Mouse (Mus musculus): ENCODE data around the gene Sprr2b. TPM values are rescaled to one million over a fixed set of nuclear protein-coding genes. Genes with fewer than 3 reads are reported as not detected.

Gene Sprr2b
- polyA plus RNA-seq, 1 experiment from 2014 or later = not detected

DNA sequence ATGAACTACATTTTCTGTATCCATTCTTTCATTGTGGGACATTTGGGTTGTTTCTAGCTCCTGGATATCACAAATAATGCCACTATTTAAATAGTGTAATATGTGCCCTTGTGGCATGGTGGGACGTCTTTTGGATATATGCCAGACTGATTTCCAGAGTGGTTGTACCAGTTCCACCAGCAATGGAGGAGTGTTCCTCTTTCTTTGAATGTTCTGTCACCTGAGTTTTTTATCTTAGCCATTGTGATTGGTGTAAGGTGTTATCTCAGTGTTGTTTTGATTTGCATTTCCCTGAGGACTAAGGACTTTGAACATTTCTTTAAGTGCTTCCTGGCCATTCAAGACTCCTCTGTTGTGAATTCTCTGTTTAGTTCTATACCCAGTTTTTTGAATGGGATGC is 19.9 kb downstream of the Sprr2b start:
- Histone ChIP-seq H3K27me3 (replicated peaks; ENCODE audit: control insufficient read depth, insufficient read depth, low read length) (no peaks in the 10 kb centered on the region), H3K4me3 (replicated peaks; ENCODE audit: low read length) (no peak overlapping the region), H3K36me3 (ENCODE audit: control insufficient read depth, insufficient read depth) (no peaks in the 10 kb centered on the region), H3K27ac (ENCODE audit: low read length) (no peak overlapping the region), H3K9me3 (ENCODE audit: control insufficient read depth, low read length) (no peaks in the 10 kb centered on the region), H3K9ac (replicated peaks; ENCODE audit: low read depth, low read length) (no peak overlapping the region), H3K4me2 (ENCODE audit: low read length) (no peak overlapping the region), H3K4me1 (replicated peaks; ENCODE audit: control insufficient read depth, insufficient read depth, low read length) (no peaks in the 10 kb centered on the region)
- WGBS = 81% methylated on average over 1 of the region's 1 CpGs
- ATAC-seq = no peak

DNA sequence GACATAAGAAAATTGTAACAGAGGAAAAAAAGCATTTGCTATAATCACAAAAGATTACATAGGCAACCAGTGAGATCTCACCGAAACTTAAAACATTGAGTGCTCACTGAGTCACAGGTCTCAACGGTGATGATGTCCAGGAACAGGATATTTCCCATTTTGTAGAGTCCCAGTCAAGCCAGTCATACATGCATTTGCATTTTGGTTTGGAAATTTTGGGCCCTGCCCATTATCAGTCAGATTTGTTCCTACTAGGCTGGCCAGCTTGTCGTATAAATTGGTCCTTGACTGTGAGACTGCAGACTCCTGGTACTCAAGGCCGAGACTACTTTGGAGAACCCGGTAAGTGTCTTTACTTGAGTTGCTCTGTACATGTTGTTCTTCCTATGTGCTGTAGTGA is 22.4 kb downstream of the Sprr2b start, which contains the start of gene Sprr2d:
Gene Sprr2d, plus strand, starts transcription at position 301 of the 400 bp plus-strand sequence.
- Histone ChIP-seq H3K4me3 (replicated peaks; ENCODE audit: low read length) (no peak within 1 kb of the TSS), H3K36me3 (ENCODE audit: control insufficient read depth, insufficient read depth) (no peaks in the 10 kb centered on the region), H3K27me3 (replicated peaks; ENCODE audit: control insufficient read depth, insufficient read depth, low read length) (no peaks in the 10 kb centered on the region), H3K9ac (replicated peaks; ENCODE audit: low read depth, low read length) (no peak within 1 kb of the TSS), H3K4me1 (replicated peaks; ENCODE audit: control insufficient read depth, insufficient read depth, low read length) (no peaks in the 10 kb centered on the region), H3K4me2 (ENCODE audit: low read length) (no peak within 1 kb of the TSS), H3K9me3 (ENCODE audit: control insufficient read depth, low read length) (no peaks in the 10 kb centered on the region), H3K27ac (ENCODE audit: low read length) (no peak within 1 kb of the TSS)
- WGBS = 92% methylated on average over 5 of the region's 5 CpGs
- no peak for ATAC-seq

- H3K4me3 ChIP-seq (replicated peaks; ENCODE audit: low read length) = no peak within 1 kb of the TSS
- no peaks in the 10 kb centered on the region for H3K36me3 ChIP-seq (ENCODE audit: control insufficient read depth, insufficient read depth)
- no peak within 1 kb of the TSS for H3K4me2 ChIP-seq (ENCODE audit: low read length)
- H3K4me1 ChIP-seq (replicated peaks; ENCODE audit: control insufficient read depth, insufficient read depth, low read length) = no peaks in the 10 kb centered on the region
- H3K27me3 ChIP-seq (replicated peaks; ENCODE audit: control insufficient read depth, insufficient read depth, low read length) = no peaks in the 10 kb centered on the region
- WGBS = 88% methylated on average over 2 of the region's 2 CpGs
- no peak within 1 kb of the TSS for H3K9ac ChIP-seq (replicated peaks; ENCODE audit: low read depth, low read length)
- H3K9me3 ChIP-seq (ENCODE audit: control insufficient read depth, low read length) = no peaks in the 10 kb centered on the region
- no peak within 1 kb of the TSS for H3K27ac ChIP-seq (ENCODE audit: low read length)
- no peak for ATAC-seq
Observed at GRCm38 (mm10) chr3:92351843-92352242, 35.4 kb downstream of the Sprr2b start, which contains the start of gene Sprr2e. Gene Sprr2e, plus strand, starts transcription at chr3:92352143.

DNA sequence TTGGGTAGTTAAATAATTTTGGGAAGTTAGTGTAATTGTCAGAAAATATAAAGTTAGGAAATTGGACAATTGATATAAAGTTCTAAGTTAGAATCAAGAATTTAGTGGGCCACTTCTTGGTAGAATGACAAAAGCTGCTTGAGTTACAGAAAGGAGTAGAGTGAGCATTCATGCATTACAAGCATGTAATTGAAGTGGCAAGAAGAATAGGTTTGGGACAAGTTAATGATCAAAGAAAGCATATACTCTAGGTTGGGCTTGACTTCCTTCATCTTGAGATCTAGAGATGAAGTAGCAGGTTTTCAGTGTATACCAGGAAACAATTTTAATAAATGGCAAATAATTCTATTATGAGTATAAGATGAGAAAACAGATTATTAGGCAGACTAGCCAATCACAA is 45.2 kb downstream of the Sprr2b start:
- H3K27ac ChIP-seq (ENCODE audit: low read length) = no peak overlapping the region

GRCm38 (mm10) chr3:92364887-92365286 is 48.5 kb downstream of the Sprr2b start, which contains the start of gene Sprr2f:
Gene Sprr2f, plus strand, starts transcription at chr3:92365187.
- Histone ChIP-seq H3K27ac (ENCODE audit: low read length) (no peak within 1 kb of the TSS), H3K9ac (replicated peaks; ENCODE audit: low read depth, low read length) (no peak within 1 kb of the TSS), H3K4me3 (replicated peaks; ENCODE audit: low read length) (no peak within 1 kb of the TSS), H3K4me2 (ENCODE audit: low read length) (no peak within 1 kb of the TSS), H3K36me3 (ENCODE audit: control insufficient read depth, insufficient read depth) (no peaks in the 10 kb centered on the region), H3K27me3 (replicated peaks; ENCODE audit: control insufficient read depth, insufficient read depth, low read length) (no peaks in the 10 kb centered on the region), H3K4me1 (replicated peaks; ENCODE audit: control insufficient read depth, insufficient read depth, low read length) (no peaks in the 10 kb centered on the region), H3K9me3 (ENCODE audit: control insufficient read depth, low read length) (no peaks in the 10 kb centered on the region)
- no peak for ATAC-seq
- 75% methylated on average over 3 of the region's 3 CpGs for WGBS

More for the DNA sequence above, 45.2 kb downstream of the Sprr2b start:
- Histone ChIP-seq H3K4me2 (ENCODE audit: low read length) (no peak overlapping the region), H3K4me3 (replicated peaks; ENCODE audit: low read length) (no peak overlapping the region), H3K27me3 (replicated peaks; ENCODE audit: control insufficient read depth, insufficient read depth, low read length) (no peaks in the 10 kb centered on the region), H3K9ac (replicated peaks; ENCODE audit: low read depth, low read length) (no peak overlapping the region), H3K36me3 (ENCODE audit: control insufficient read depth, insufficient read depth) (no peaks in the 10 kb centered on the region), H3K9me3 (ENCODE audit: control insufficient read depth, low read length) (no peaks in the 10 kb centered on the region), H3K4me1 (replicated peaks; ENCODE audit: control insufficient read depth, insufficient read depth, low read length) (no peaks in the 10 kb centered on the region)
- ATAC-seq = no peak

Other genes starting within 250 kb of the Sprr2b start
- 2.3 and 2.7 TPM in 2 replicates for gene Lor, start 233.5 kb upstream of the Sprr2b start, polyA plus RNA-seq (2015; fragmentation: Nextera tagmentation; extraction: Ambion mirVana)
- gene Prr9, start 192.7 kb upstream of the Sprr2b start, polyA plus RNA-seq (2015; fragmentation: Nextera tagmentation; extraction: Ambion mirVana) = not detected in 2 replicates
- gene Lelp1, start 173.9 kb upstream of the Sprr2b start, polyA plus RNA-seq (2015; fragmentation: Nextera tagmentation; extraction: Ambion mirVana) = not detected in 2 replicates
- not detected in 2 replicates for gene Sprr2a1, start 100.8 kb upstream of the Sprr2b start, polyA plus RNA-seq (2015; fragmentation: Nextera tagmentation; extraction: Ambion mirVana)
- not detected in 2 replicates for gene Sprr2a2, start 100.7 kb upstream of the Sprr2b start, polyA plus RNA-seq (2015; fragmentation: Nextera tagmentation; extraction: Ambion mirVana)
- not detected in 2 replicates for gene Sprr2a3, start 31.2 kb upstream of the Sprr2b start, polyA plus RNA-seq (2015; fragmentation: Nextera tagmentation; extraction: Ambion mirVana)
- gene Sprr2d, start 22.5 kb downstream of the Sprr2b start, polyA plus RNA-seq (2015; fragmentation: Nextera tagmentation; extraction: Ambion mirVana) = not detected in 2 replicates
- not detected in 2 replicates for gene Sprr2e, start 35.5 kb downstream of the Sprr2b start, polyA plus RNA-seq (2015; fragmentation: Nextera tagmentation; extraction: Ambion mirVana)
- not detected in 2 replicates for gene Sprr2f, start 48.6 kb downstream of the Sprr2b start, polyA plus RNA-seq (2015; fragmentation: Nextera tagmentation; extraction: Ambion mirVana)
- not detected in 2 replicates for gene Sprr2h, start 69.1 kb downstream of the Sprr2b start, polyA plus RNA-seq (2015; fragmentation: Nextera tagmentation; extraction: Ambion mirVana)
- not detected in 2 replicates for gene Sprr2i, start 91.4 kb downstream of the Sprr2b start, polyA plus RNA-seq (2015; fragmentation: Nextera tagmentation; extraction: Ambion mirVana)
- gene Sprr2j-ps, start 101.5 kb downstream of the Sprr2b start, polyA plus RNA-seq (2015; fragmentation: Nextera tagmentation; extraction: Ambion mirVana) = not detected in 2 replicates
- gene Gm9774, start 112.8 kb downstream of the Sprr2b start, polyA plus RNA-seq (2015; fragmentation: Nextera tagmentation; extraction: Ambion mirVana) = 5.5 and 9.6 TPM in 2 replicates
- gene Sprr2k, start 116.0 kb downstream of the Sprr2b start, polyA plus RNA-seq (2015; fragmentation: Nextera tagmentation; extraction: Ambion mirVana) = not detected in 2 replicates
- not detected in 2 replicates for gene Sprr1b, start 122.2 kb downstream of the Sprr2b start, polyA plus RNA-seq (2015; fragmentation: Nextera tagmentation; extraction: Ambion mirVana)
- not detected in 2 replicates for gene Sprr3, start 142.1 kb downstream of the Sprr2b start, polyA plus RNA-seq (2015; fragmentation: Nextera tagmentation; extraction: Ambion mirVana)
- gene Sprr1a, start 169.3 kb downstream of the Sprr2b start, polyA plus RNA-seq (2015; fragmentation: Nextera tagmentation; extraction: Ambion mirVana) = 0.32 TPM in 1 of 2 replicates, not detected in the other
- not detected in 2 replicates for gene Sprr4, start 183.9 kb downstream of the Sprr2b start, polyA plus RNA-seq (2015; fragmentation: Nextera tagmentation; extraction: Ambion mirVana)
- not detected in 2 replicates for gene 2310046K23Rik, start 217.9 kb downstream of the Sprr2b start, polyA plus RNA-seq (2015; fragmentation: Nextera tagmentation; extraction: Ambion mirVana)